Mouse (Mus musculus) heart, postnatal 0 days (tissue): ENCODE data around the gene Dop1b. TPM values are rescaled to one million over a fixed set of nuclear protein-coding genes. Genes with fewer than 3 reads are reported as not detected.

Experiments
- ATAC-seq: fragments of 200-750 bp; cut with Nextera tagmentation; 2 replicates; pipeline ENCODE4 v1.8.0; 2017; ENCODE audit warnings: low read depth, moderate number of reproducible peaks, moderate library complexity; ENCODE audit not compliant: insufficient read depth
- DNase-seq: peaks from one replicate; pipeline ENCODE4 v3.0.0-alpha.2; 2016; ENCODE audit warnings: low spot score
- H3K27ac ChIP-seq: fragments of 300-500 bp; sonication (generic); 2 replicates; pipeline ENCODE4 v1.5.1; 2014; ENCODE audit warnings: low read depth, mild to moderate bottlenecking
- H3K27me3 ChIP-seq: fragments of 300-500 bp; sonication (generic); 2 replicates; pipeline ENCODE4 v1.6.1; 2014; ENCODE audit warnings: low read length, mixed read lengths; ENCODE audit not compliant: control insufficient read depth, insufficient read depth
- H3K36me3 ChIP-seq: fragments of 300-500 bp; sonication (generic); replicated peaks from 2 replicates; pipeline ENCODE4 v1.6.1; 2014; ENCODE audit warnings: low read length, mixed read lengths; ENCODE audit not compliant: control insufficient read depth, insufficient read depth
- H3K4me1 ChIP-seq: fragments of 300-500 bp; sonication (generic); 2 replicates; pipeline ENCODE4 v1.6.1; 2014; ENCODE audit warnings: antibody characterized with exemption; ENCODE audit not compliant: control insufficient read depth, insufficient read depth
- H3K4me2 ChIP-seq: fragments of 300-500 bp; sonication (generic); 2 replicates; pipeline ENCODE4 v1.6.1; 2014; ENCODE audit warnings: low read depth, mild to moderate bottlenecking, low read length, moderate library complexity
- H3K4me3 ChIP-seq: fragments of 300-500 bp; sonication (generic); 2 replicates; pipeline ENCODE4 v1.5.1; 2014; ENCODE audit warnings: low read depth, low read length
- H3K9ac ChIP-seq: fragments of 300-500 bp; sonication (generic); replicated peaks from 2 replicates; pipeline ENCODE4 v1.6.1; 2014; ENCODE audit warnings: low read depth, low read length, mixed read lengths
- H3K9me3 ChIP-seq: fragments of 300-500 bp; sonication (generic); replicated peaks from 2 replicates; pipeline ENCODE4 v1.6.1; 2016; ENCODE audit warnings: low read length; ENCODE audit not compliant: control insufficient read depth
- CTCF ChIP-seq: IDR thresholded peaks from 2 replicates; pipeline ENCODE4 v1.5.1; 2016; ENCODE audit warnings: antibody characterized with exemption, control low read depth, low read depth
- EP300 ChIP-seq: IDR thresholded peaks from 2 replicates; pipeline ENCODE4 v1.6.1; 2016; ENCODE audit warnings: antibody characterized with exemption, low read depth
- WGBS: fragments of 180-500 bp; shearing (Covaris S2); extraction: QIAGEN DNeasy Blood & Tissue Kit; methylation state at CpG from one replicate; pipeline ENCODE4 v1.1.7; 2014; 5-methylcytosine and 5-hydroxymethylcytosine counted together
- polyA plus RNA-seq: library from polyadenylated mRNA; unstranded; fragments of >200 nt; fragmentation: Nextera tagmentation; extraction: Ambion mirVana; gene quantifications from 2 replicates; pipeline ENCODE4 v1.2.1, GENCODE M21; 2015
- total RNA-seq: library from RNA; depleted of rRNA; stranded (reverse); fragments of >200 nt; gene quantifications from 2 replicates; pipeline ENCODE4 v1.2.3, GENCODE M21; 2014; ENCODE audit warnings: low replicate concordance

The Dop1b gene
- total and polyA plus RNA-seq, 2 experiments from 2014 or later, result 6.0 to 13.2 TPM

DNA sequence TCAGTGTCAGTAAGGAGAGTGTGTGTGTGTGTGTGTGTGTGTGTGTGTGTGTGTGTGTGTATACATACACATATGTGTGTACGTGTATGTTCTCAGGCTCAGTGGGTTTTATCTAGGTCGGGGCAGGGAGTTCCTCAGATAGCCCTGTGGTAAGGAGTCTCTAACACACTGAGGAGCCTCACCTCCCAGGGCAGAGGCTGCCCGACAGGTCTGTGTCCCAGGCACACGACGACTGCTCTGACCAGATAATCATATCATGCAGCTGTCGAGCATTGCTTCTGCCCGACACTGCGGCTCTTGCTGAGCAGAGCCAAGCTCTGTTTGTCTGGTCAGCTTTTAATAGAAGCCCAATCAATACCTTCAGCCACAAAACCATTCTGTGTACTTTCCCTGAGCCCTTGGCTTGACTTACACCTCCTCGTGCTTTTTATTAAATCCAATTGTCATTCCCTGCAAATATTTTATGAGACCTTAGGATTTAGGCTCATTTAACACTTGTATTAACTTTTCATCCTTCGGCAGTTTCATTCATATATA lies 33.2 kb downstream of the Dop1b start:
- no peaks in the 10 kb centered on the region for H3K9me3 ChIP-seq
- peaks cover 3% of the 10 kb centered on the region; the same call in 1 of the 2 replicates for H3K36me3 ChIP-seq
- no peak overlapping the region for H3K27ac ChIP-seq
- no peak overlapping the region for H3K4me3 ChIP-seq
- TF ChIP-seq CTCF (no peak), EP300 (no peak)
- no peak overlapping the region for H3K9ac ChIP-seq
- ATAC-seq (no peak), DNase-seq (no peak)
- 59% methylated on average over 10 of the region's 10 CpGs for WGBS
- H3K4me1 ChIP-seq, result no peaks in the 10 kb centered on the region
- H3K4me2 ChIP-seq, result no peak overlapping the region
- H3K27me3 ChIP-seq, result no peaks in the 10 kb centered on the region

DNA sequence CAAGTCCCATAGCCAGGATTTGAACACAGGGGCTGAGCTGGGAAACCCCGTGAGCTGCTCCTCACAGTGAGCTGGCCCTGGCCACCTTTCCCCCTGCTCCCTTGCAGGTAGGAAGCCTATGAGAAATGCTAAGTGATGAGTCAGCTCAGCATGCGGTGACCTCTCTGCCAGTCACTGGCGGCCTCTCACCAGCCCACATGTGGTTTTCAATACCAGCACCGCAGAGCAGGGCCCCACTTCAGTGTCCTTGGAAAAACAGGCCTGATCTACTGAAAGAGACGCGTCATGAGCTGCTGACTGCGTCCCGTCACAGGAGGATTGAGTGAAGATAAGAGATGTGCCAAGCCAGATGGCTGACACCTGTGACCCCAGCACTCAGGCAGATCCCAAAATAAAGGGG lies 34.7 kb downstream of the Dop1b start:
- ATAC-seq (no peak), DNase-seq (no peak)
- Histone ChIP-seq H3K36me3 (no peaks in the 10 kb centered on the region), H3K4me3 (no peak overlapping the region), H3K9ac (no peak overlapping the region), H3K4me1 (no peaks in the 10 kb centered on the region), H3K27ac (no peak overlapping the region), H3K27me3 (no peaks in the 10 kb centered on the region), H3K9me3 (no peaks in the 10 kb centered on the region), H3K4me2 (no peak overlapping the region)
- TF ChIP-seq EP300 (no peak), CTCF (no peak)
- WGBS, result 51% methylated on average over 8 of the region's 8 CpGs

- H3K36me3 ChIP-seq, result no peaks in the 10 kb centered on the region
- no peaks in the 10 kb centered on the region for H3K9me3 ChIP-seq
- DNase-seq, result no peak
- no peak for ATAC-seq
- no peak overlapping the region for H3K4me3 ChIP-seq
- H3K27ac ChIP-seq, result no peak overlapping the region
- TF ChIP-seq CTCF (peak; percentile 30), EP300 (no peak)
- 87% methylated on average over 4 of the region's 4 CpGs for WGBS
- no peaks in the 10 kb centered on the region for H3K4me1 ChIP-seq
- H3K27me3 ChIP-seq, result no peaks in the 10 kb centered on the region
- no peak overlapping the region for H3K9ac ChIP-seq
- H3K4me2 ChIP-seq, result no peak overlapping the region
Measured at GRCm38 (mm10) chr16:93746957-93747356, 35.3 kb downstream of the Dop1b start.

GRCm38 (mm10) chr16:93747421-93747820 lies 35.7 kb downstream of the Dop1b start:
- TF ChIP-seq CTCF (no peak), EP300 (no peak)
- Histone ChIP-seq H3K27me3 (no peaks in the 10 kb centered on the region), H3K4me2 (no peak overlapping the region), H3K9me3 (no peaks in the 10 kb centered on the region), H3K4me3 (no peak overlapping the region), H3K9ac (no peak overlapping the region), H3K27ac (no peak overlapping the region), H3K36me3 (no peaks in the 10 kb centered on the region), H3K4me1 (no peaks in the 10 kb centered on the region)
- DNase-seq, result no peak
- ATAC-seq, result no peak
- 84% methylated on average over 6 of the region's 6 CpGs for WGBS

DNA sequence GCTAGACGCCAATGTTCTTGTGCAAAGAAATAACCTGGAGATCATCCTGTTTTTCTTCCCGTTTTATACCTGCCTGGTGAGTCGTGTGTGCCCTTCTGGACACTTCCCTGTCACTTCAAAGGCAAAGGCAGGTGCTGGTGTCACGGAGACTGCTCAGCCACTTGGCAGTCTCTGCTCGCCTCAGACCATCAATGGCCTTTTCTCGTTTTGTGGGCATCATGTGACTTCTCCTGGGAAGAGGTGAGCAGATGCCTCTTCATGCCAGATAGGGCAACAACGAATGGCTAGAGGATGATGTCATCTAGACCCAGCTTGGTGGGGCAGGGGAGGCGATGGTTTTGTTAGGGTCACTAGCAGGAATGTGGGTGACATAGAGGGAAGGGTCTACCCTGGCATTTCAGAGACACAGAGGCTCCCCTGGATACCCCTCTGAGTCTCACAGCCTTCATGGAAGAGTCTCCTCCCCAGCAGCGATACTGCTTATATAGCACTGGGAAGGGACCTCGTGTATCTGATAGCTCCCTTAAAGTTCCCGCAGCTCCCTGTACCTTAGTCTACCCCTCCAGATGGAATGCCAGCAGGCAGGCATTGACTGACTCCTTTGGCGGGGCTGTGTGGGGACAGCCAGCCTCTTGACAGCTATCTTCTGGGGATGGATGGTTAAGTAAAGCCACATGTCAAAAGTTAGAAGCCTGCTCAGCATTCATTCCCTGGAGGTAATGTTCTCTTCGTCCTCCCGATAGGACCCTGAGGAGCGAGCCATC lies 37.6 kb downstream of the Dop1b start:
- Histone ChIP-seq H3K36me3 (peaks cover 10% of the 10 kb centered on the region), H3K9me3 (no peaks in the 10 kb centered on the region), H3K9ac (no peak overlapping the region), H3K4me2 (no peak overlapping the region), H3K4me1 (no peaks in the 10 kb centered on the region), H3K27ac (no peak overlapping the region), H3K4me3 (no peak overlapping the region), H3K27me3 (no peaks in the 10 kb centered on the region)
- 61% methylated on average over 15 of the region's 15 CpGs for WGBS
- DNase-seq (no peak), ATAC-seq (no peak)
- TF ChIP-seq EP300 (no peak), CTCF (no peak)

DNA sequence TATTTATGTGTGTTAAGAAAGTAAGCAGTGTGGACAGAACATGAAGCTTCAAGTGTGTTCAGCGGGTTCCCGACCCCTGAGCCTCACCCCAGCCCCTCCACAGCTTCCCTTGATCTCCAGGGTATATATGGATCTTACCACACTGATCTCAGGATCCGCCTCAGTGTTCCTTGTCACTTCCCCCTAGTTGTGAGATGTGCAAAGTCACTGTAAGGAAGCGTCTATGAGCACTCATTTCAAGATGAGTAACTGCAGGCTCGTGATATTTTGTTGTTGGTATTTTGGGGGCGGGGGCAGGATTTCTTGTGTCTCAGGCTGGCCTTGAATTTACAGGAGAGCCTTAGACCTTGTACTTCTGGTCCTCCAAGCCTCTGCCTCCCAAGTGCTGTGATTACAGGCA lies 38.8 kb downstream of the Dop1b start:
- Histone ChIP-seq H3K27me3 (no peaks in the 10 kb centered on the region), H3K36me3 (peaks cover 21% of the 10 kb centered on the region), H3K9me3 (no peaks in the 10 kb centered on the region), H3K4me2 (no peak overlapping the region), H3K27ac (no peak overlapping the region), H3K4me3 (no peak overlapping the region), H3K9ac (no peak overlapping the region), H3K4me1 (no peaks in the 10 kb centered on the region)
- TF ChIP-seq CTCF (no peak), EP300 (no peak)
- DNase-seq (no peak), ATAC-seq (no peak)
- WGBS, result 76% methylated on average over 6 of the region's 6 CpGs
